Mouse (Mus musculus) layer of hippocampus, postnatal 14 days (tissue): ENCODE measurements around the gene Dpt. TPM values are rescaled to one million over a fixed set of nuclear protein-coding genes. Genes with fewer than 3 reads are reported as not detected.
"Not testable (repeated sequence)": the region's sequence is repeated elsewhere in the genome, so short reads cannot be mapped to it uniquely, and the experiment has no call there.

Experiments used
- DNase-seq, 2 experiments: peaks; one replicate each; pipeline ENCODE4 v3.0.0; 2021 to 2022; ENCODE audit warnings: low spot score in 2 of 2, mixed read lengths in 1 of 2
- long read RNA-seq, 2 experiments: library from polyadenylated mRNA; stranded (forward); transcript quantifications; one replicate each; pipeline ENCODE4 v2.0.0; 2021
- total RNA-seq, 2 experiments: library from RNA; stranded (reverse); gene quantifications; 2 replicates each; pipeline ENCODE4 v1.2.3; 2021

Gene Dpt
- under 1 TPM; 0.44 to 0.64 TPM for total RNA-seq
- long read RNA-seq, experiment 1 = 0 reads
- long read RNA-seq, experiment 2 = 0 reads

- no peak for DNase-seq
Observed at GRCm38 (mm10) chr1:164796471-164796870, at the start of gene Dpt. TSS of gene Dpt (plus strand) at chr1:164796644.

GRCm38 (mm10) chr1:164753736-164754135 is 42.7 kb upstream of the Dpt start:
- peak in 1 of 2 experiments; percentile 69 for DNase-seq

- DNase-seq = peak in 1 of 2 experiments; percentile 66
Observed at GRCm38 (mm10) chr1:164755671-164756070, 40.8 kb upstream of the Dpt start.

GRCm38 (mm10) chr1:164756951-164757350 is 39.5 kb upstream of the Dpt start:
- no peak for DNase-seq

- DNase-seq = no peak
Observed at GRCm38 (mm10) chr1:164758401-164758800, 38.0 kb upstream of the Dpt start.

- DNase-seq = no peak
Observed at GRCm38 (mm10) chr1:164762276-164762675, 34.2 kb upstream of the Dpt start.

GRCm38 (mm10) chr1:164766646-164767045 is 29.8 kb upstream of the Dpt start:
- DNase-seq = no peak

- peak; percentile 68 to 89 for DNase-seq
Observed at GRCm38 (mm10) chr1:164770611-164771010, 25.8 kb upstream of the Dpt start.

- DNase-seq = no peak
Observed at GRCm38 (mm10) chr1:164780851-164781510, 15.5 kb upstream of the Dpt start.

GRCm38 (mm10) chr1:164786165-164786564 is 10.3 kb upstream of the Dpt start:
- DNase-seq = no peak

GRCm38 (mm10) chr1:164787771-164788170 is 8.7 kb upstream of the Dpt start:
- DNase-seq = peak; percentile 57 to 60

- DNase-seq = no peak
Observed at GRCm38 (mm10) chr1:164788292-164788691, 8.2 kb upstream of the Dpt start.

- DNase-seq = not testable (repeated sequence)
Observed at GRCm38 (mm10) chr1:164790296-164790695, 6.1 kb upstream of the Dpt start.

- no peak for DNase-seq
Observed at GRCm38 (mm10) chr1:164793049-164793448, 3.4 kb upstream of the Dpt start.

- no peak for DNase-seq
Observed at GRCm38 (mm10) chr1:164797746-164798285, 1.4 kb downstream of the Dpt start.

GRCm38 (mm10) chr1:164798471-164798922 is 2.1 kb downstream of the Dpt start:
- no peak for DNase-seq

- no peak for DNase-seq
Observed at GRCm38 (mm10) chr1:164799161-164799560, 2.7 kb downstream of the Dpt start.

GRCm38 (mm10) chr1:164804277-164804676 is 7.8 kb downstream of the Dpt start:
- DNase-seq = no peak

- no peak for DNase-seq
Observed at GRCm38 (mm10) chr1:164804751-164805435, 8.4 kb downstream of the Dpt start.

GRCm38 (mm10) chr1:164809371-164809770 is 12.9 kb downstream of the Dpt start:
- DNase-seq = no peak

- DNase-seq = peak in 1 of 2 experiments; percentile 40
Observed at GRCm38 (mm10) chr1:164811296-164811695, 14.9 kb downstream of the Dpt start.

- DNase-seq = no peak
Observed at GRCm38 (mm10) chr1:164814243-164814642, 17.8 kb downstream of the Dpt start.
